Mouse (Mus musculus): ENCODE measurements around the gene Pdcl3. TPM values are rescaled to one million over a fixed set of nuclear protein-coding genes. Genes with fewer than 3 reads are reported as not detected.
A peak's percentile ranks its signal among the peaks of the same experiment; 100 is the strongest.

Gene Pdcl3
- 62.3 and 101 TPM in 2 replicates for polyA plus RNA-seq (2012; ENCODE audit: insufficient read depth, insufficient read length, missing spikeins)

DNA sequence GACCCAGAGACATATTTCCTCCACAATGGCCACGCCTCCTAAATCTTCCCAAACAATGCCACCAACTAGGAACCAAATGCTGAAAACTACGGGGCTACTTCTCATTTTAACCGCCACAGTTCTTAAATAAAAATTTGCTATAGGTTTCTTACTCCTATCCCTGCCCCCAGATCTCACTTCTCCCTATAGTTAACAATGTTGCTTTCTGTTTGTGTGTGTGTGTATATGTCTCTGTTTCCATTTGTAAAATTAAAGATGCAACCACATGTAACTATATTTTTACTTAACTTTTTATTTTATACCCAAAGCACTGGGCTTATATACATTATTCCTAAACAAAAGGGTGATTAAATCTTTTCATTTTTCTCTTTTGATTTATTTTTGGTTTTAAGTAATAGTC, at the start of gene Pdcl3:
TSS of gene Pdcl3 (plus strand) at position 301 of the 400 bp plus-strand sequence.
- Histone ChIP-seq H3K27ac (replicated peaks; ENCODE audit: low read depth, low read length) (no peak within 1 kb of the TSS), H3K4me1 (ENCODE audit: control insufficient read depth, insufficient read depth, insufficient read length, low read length) (peaks cover 4% of the 10 kb centered on the region; the same call in 1 of the 2 replicates), H3K4me3 (ENCODE audit: insufficient read depth, low read depth, low read length) (no peak within 1 kb of the TSS)

DNA sequence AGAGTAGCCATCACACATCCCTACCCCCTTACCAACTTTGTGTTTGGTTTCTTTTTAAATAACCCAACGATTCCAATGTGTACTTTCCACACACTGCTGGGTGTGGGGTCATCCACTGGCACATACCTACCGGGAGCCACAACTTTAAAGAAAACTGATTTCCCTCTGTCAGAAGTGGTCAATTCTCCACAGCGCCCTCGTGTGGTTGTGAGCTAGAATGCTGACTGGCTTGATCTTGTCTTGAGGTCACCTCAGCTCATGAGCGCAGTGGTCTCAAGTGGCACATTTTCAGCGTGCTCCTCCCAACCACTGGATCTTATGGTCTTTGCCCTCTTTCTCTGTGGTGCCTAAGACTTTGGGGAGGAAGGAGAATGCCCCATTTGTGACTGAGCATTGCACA, 48.6 kb upstream of the Pdcl3 start:
- Histone ChIP-seq H3K4me3 (ENCODE audit: insufficient read depth, low read depth, low read length) (no peak overlapping the region), H3K4me1 (ENCODE audit: control insufficient read depth, insufficient read depth, insufficient read length, low read length) (no peaks in the 10 kb centered on the region), H3K27ac (replicated peaks; ENCODE audit: low read depth, low read length) (no peak overlapping the region)

DNA sequence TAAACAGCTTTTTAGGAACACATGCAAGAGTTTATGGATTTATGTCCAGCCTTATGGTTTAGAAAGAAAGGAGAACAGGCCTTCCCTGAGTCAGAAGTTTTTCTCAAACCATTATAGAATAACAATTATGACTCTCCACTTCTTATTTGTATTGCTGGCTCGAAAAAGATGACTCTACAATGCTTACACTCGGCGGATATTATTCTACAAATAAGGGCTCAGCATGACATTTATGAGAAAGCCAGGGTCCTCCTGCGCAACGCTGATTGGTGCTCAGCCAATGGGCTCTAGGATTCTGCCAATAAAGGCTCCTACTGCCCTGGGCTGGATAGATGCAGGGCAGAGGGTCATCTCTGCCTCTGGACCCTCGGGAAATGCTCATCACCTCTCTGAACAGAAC, 46.6 kb upstream of the Pdcl3 start, which contains the start of gene Nms:
TSS of gene Nms (plus strand) at position 301 of the 400 bp plus-strand sequence.
- Histone ChIP-seq H3K27ac (replicated peaks; ENCODE audit: low read depth, low read length) (no peak within 1 kb of the TSS), H3K4me1 (ENCODE audit: control insufficient read depth, insufficient read depth, insufficient read length, low read length) (no peaks in the 10 kb centered on the region)

DNA sequence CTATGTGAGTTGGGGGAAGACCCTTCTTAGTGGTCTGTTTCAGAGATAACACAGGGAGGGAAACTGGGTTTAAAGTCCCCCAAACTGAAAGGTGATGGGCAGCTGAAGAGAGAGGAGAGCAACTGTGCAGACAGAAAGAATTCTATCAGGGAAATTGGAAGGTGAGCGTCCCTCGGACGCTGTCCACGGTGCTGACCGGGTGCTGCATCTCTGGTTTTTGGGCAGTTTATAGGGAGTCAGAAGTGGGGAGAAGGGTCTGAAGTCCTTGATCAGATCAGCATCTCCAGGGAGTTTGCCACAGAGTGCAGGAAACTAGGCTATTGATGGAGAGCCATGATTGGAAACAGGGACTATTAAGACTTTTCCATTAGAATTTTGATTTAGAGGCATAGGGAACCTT, 45.8 kb upstream of the Pdcl3 start:
- Histone ChIP-seq H3K4me1 (ENCODE audit: control insufficient read depth, insufficient read depth, insufficient read length, low read length) (no peaks in the 10 kb centered on the region), H3K4me3 (ENCODE audit: insufficient read depth, low read depth, low read length) (no peak overlapping the region), H3K27ac (replicated peaks; ENCODE audit: low read depth, low read length) (no peak overlapping the region)

More for the DNA sequence above, 46.6 kb upstream of the Pdcl3 start, which contains the start of gene Nms:
- H3K4me3 ChIP-seq (ENCODE audit: insufficient read depth, low read depth, low read length) = no peak within 1 kb of the TSS

DNA sequence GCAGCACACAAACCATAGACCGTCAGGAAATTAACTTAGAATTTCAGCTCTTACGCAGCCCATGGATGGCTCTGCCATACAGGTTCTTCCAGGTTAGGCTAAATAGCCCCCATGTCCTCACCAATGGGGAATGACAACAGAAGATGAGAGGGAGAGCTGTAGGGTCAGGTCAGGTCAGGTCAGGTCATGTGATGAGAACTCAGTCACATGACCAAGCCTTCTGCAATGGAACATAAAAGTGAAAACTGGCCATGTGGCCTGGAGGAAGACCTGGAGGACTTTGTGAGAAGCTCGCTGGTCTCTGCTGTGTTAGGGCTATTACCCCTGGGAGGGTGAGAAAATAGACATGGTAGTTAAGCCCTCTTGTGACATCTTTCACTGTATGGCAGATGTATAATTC, 29.0 kb upstream of the Pdcl3 start:
- Histone ChIP-seq H3K4me1 (ENCODE audit: control insufficient read depth, insufficient read depth, insufficient read length, low read length) (no peaks in the 10 kb centered on the region), H3K4me3 (ENCODE audit: insufficient read depth, low read depth, low read length) (no peak overlapping the region), H3K27ac (replicated peaks; ENCODE audit: low read depth, low read length) (no peak overlapping the region)

DNA sequence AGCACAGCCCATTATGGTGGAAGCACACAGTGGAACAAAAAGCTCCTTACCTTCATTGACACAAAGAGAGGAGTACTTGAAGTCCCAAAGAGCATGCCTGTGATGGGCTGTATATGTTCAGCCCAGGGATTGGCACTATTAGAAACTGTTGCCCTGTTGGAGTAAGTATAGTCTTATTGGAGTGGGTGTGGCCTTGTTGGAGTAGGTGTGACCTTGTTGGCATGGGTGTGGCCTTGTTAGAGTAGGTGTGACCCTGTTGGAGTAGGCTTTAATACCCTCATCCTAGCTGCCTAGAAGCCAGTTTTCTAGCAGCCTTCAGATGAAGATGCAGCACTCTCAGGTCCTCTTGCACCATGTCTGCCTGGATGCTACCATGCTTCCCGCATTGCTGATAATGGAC, 16.3 kb upstream of the Pdcl3 start:
- Histone ChIP-seq H3K4me3 (ENCODE audit: insufficient read depth, low read depth, low read length) (no peak overlapping the region), H3K27ac (replicated peaks; ENCODE audit: low read depth, low read length) (no peak overlapping the region), H3K4me1 (ENCODE audit: control insufficient read depth, insufficient read depth, insufficient read length, low read length) (no peaks in the 10 kb centered on the region)

DNA sequence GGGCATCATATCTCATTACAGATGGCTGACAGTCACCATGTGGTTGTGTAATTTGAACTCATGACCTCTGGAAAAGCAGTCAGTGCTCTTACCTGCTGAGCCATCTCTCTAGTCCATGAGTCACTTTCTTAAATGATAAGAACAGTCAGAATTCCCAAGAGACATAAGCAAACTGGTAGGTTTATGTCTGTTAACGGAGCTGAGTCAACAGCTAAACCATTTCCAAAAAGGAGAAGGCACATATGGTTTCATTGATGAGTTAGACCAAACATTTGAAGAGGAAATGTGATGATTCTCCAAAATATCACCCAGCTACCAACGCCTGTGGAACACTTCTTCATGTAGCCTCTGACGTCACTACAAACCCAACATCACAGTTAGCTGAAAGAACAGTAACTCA, 13.7 kb upstream of the Pdcl3 start:
- no peak overlapping the region for H3K27ac ChIP-seq (replicated peaks; ENCODE audit: low read depth, low read length)
- H3K4me1 ChIP-seq (ENCODE audit: control insufficient read depth, insufficient read depth, insufficient read length, low read length) = no peaks in the 10 kb centered on the region
- H3K4me3 ChIP-seq (ENCODE audit: insufficient read depth, low read depth, low read length) = no peak overlapping the region

DNA sequence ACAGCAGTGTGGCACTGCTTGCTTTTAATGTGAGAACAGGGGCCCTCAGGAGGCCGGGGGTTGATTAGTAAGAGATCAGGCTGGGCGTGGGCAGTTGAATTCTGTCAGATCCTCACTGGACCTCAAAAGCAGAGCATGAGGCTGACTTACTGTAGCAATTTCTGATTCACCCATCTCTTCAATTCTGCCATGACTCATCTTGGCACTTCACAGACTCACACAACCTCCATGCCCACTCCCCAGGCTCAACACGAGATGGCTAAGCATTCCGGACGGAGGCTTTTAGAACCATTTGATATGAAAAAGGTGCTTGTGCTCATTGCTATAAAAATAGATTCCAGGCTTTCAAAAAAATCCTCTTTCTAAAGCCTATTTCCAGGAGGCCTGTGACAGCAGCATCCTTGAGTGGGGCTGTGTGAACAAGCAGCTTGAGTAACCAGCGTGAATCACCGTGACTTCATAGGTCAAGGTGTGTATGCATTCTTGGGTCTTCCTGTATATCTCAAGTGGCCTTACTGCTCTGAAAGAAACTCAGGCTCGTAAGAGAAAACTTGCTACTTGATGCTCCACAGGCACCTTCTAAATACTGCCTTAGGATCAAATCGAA, 12.3 kb upstream of the Pdcl3 start:
- no peak overlapping the region for H3K27ac ChIP-seq (replicated peaks; ENCODE audit: low read depth, low read length)
- H3K4me3 ChIP-seq (ENCODE audit: insufficient read depth, low read depth, low read length) = no peak overlapping the region
- H3K4me1 ChIP-seq (ENCODE audit: control insufficient read depth, insufficient read depth, insufficient read length, low read length) = no peaks in the 10 kb centered on the region

DNA sequence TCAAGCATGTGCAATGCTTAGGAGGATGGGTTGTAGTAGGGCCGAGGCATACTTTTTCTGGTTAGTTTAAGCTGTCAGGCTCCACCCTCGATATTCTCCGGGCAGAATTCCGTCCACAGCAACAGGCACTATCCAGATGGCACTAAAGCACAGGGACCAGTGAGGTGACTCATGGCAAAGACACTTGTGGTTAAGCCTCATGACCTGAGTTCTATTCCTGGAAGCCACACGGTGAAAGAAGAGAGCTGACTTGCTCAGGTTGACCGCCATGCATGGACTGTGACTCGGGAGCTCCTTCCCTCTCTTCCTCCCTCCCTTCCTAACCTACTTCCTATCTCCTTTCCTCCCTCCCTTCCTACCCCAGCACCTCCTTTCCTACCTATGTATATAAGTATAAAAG, 5.5 kb upstream of the Pdcl3 start:
- Histone ChIP-seq H3K4me1 (ENCODE audit: control insufficient read depth, insufficient read depth, insufficient read length, low read length) (no peaks in the 10 kb centered on the region), H3K27ac (replicated peaks; ENCODE audit: low read depth, low read length) (no peak overlapping the region), H3K4me3 (ENCODE audit: insufficient read depth, low read depth, low read length) (no peak overlapping the region)

DNA sequence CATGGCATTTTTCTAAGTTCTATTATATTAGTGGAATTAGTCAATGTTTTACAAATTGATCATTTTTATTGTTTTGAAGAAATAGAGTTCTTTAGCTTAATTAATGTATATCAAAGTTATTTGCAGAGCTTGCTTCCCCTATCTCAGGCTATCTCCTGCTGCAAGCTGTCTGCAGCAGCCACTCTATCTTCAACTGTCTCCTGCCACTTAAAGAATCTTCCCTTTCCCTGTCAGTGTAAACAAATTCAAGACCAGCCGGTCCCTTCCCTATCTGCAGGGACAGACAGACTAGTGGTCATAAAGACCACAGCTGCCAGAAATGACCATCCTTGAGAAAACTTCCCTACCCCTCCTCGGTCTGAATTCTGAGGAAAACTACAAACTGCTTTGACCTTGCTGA, 1.5 kb upstream of the Pdcl3 start:
- no peak overlapping the region for H3K27ac ChIP-seq (replicated peaks; ENCODE audit: low read depth, low read length)
- no peaks in the 10 kb centered on the region for H3K4me1 ChIP-seq (ENCODE audit: control insufficient read depth, insufficient read depth, insufficient read length, low read length)
- H3K4me3 ChIP-seq (ENCODE audit: insufficient read depth, low read depth, low read length) = no peak overlapping the region

DNA sequence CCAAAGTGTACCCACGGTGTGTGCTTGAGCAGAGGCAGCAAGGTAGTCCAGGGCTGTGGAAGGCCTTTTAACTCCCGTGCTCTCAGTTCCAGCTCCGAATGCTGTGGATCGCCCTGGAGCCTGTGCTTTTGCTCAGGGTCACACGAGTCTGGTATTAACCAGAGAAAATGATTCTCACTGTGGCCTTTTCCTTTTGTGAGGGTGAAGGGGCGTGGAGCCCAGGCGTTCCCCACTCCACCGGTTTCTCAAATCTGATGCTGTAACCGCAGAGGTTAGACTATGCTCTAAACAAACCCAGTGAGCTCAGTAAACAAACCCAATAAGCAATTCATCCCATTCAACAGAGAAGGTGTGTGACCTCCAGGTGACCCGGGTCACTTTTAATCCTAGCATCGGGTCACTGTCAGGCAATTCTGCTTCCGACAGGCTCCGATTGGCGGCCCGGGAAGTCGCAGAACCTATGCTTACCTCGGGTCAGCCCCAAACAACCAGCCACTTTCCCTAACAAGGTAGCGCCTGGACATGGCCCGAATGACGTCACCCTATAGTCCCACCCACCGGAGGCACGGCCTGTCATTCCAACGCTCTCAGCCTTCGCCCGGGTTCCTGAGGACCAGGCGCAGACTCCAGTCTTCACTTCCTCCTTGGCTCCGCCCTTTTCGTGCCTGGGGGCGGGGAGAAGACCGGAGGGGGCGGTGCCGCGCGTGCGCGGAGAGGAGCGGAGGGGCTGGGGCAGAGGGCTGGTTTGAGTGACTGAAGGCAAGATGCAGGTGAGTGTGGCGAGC, 1.9 kb downstream of the Pdcl3 start:
- Histone ChIP-seq H3K4me1 (ENCODE audit: control insufficient read depth, insufficient read depth, insufficient read length, low read length) (peaks cover 4% of the 10 kb centered on the region; the same call in 1 of the 2 replicates), H3K27ac (replicated peaks; ENCODE audit: low read depth, low read length) (peak overlapping the region; percentile 94), H3K4me3 (ENCODE audit: insufficient read depth, low read depth, low read length) (peak overlapping the region; percentile 90)

DNA sequence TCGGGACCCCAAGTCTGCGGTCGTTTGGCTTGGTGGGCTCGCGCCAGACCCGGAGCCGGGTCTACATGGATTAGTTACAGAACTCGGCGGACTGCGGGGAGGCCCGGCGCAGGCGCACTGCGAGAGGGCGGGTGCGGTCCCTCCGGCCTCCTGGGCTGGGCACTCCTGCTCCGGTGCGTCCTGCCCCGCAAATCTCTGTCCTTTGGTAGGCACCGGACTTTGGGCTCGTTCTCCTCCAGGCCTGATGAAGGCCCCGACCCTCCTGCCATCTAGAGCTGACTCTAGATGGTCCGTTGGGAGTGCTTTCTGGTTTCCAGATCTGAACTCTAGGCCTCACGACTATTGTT, 2.4 kb downstream of the Pdcl3 start:
- Histone ChIP-seq H3K4me1 (ENCODE audit: control insufficient read depth, insufficient read depth, insufficient read length, low read length) (peaks cover 4% of the 10 kb centered on the region; the same call in 1 of the 2 replicates), H3K27ac (replicated peaks; ENCODE audit: low read depth, low read length) (peak overlapping the region; percentile 81), H3K4me3 (ENCODE audit: insufficient read depth, low read depth, low read length) (peak overlapping the region; percentile 90)

DNA sequence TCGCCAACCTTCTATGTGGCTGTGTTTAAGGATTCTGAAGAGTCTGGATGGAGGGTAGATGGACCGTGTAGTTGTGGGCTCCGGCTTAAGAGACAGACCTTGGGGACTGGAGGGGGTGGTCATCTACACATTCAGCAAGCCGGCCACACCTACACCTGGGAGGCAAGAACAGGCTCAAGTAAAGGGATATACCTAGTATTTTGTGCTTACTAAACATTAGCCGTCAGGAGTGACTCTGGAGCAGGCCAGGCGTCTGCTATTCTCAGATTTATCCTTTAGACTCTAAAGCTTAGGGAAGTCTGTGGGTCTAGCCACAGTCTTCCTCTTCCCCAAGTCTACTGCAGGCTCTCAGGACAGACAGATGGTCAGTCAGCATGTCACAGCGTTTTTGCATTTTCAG, 2.9 kb downstream of the Pdcl3 start:
- Histone ChIP-seq H3K4me3 (ENCODE audit: insufficient read depth, low read depth, low read length) (peak overlapping the region; percentile 90), H3K27ac (replicated peaks; ENCODE audit: low read depth, low read length) (peak overlapping the region; percentile 81; the same call in 1 of the 2 replicates), H3K4me1 (ENCODE audit: control insufficient read depth, insufficient read depth, insufficient read length, low read length) (peaks cover 4% of the 10 kb centered on the region; the same call in 1 of the 2 replicates)

DNA sequence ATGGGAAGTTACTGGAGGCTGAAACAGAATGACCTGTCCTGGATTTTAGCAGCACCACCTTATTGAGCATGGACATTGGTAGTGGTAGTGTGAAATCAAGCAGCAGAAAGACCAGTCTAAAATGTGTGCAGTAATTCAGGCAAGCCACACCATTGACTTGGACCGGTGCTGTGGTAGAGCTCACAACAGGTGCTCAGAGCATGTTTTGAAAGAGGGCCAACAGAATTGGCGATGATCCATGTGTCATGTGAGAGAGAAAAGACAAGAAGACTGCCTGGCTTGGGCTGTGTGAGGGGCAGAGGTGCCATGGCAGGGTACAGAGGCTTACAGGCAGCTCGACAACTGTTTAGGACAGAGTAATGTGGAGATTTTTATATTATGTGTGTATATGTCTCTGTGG, 7.0 kb downstream of the Pdcl3 start:
- Histone ChIP-seq H3K4me1 (ENCODE audit: control insufficient read depth, insufficient read depth, insufficient read length, low read length) (peaks cover 4% of the 10 kb centered on the region; the same call in 1 of the 2 replicates), H3K27ac (replicated peaks; ENCODE audit: low read depth, low read length) (no peak overlapping the region), H3K4me3 (ENCODE audit: insufficient read depth, low read depth, low read length) (no peak overlapping the region)

DNA sequence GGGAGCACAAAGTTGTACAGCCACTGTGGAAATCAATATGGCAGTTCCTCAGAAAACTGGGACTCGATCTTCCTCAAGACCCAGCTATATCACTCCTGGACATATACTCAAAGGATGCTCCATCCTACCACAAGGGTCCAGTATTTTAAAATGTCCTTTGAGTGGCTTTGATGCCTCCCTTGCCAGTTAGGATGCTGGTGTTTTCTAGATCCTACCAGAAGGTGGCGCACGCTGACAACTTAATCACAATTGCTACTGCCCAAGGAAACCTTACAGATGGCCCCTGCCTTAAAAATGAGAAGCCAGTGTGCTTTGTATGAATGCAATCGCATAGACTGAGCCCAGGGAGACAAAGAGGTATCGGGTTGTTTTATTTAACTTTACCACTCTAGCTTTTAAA, 15.7 kb downstream of the Pdcl3 start:
- no peak overlapping the region for H3K27ac ChIP-seq (replicated peaks; ENCODE audit: low read depth, low read length)

More for the DNA sequence above, 15.7 kb downstream of the Pdcl3 start:
- Histone ChIP-seq H3K4me1 (ENCODE audit: control insufficient read depth, insufficient read depth, insufficient read length, low read length) (no peaks in the 10 kb centered on the region), H3K4me3 (ENCODE audit: insufficient read depth, low read depth, low read length) (no peak overlapping the region)

Data from brown adipose tissue, adult 24 weeks (tissue).